Mouse (Mus musculus) A20 (cell line): Measurements from ENCODE around the gene Efcab3.
"Not testable (repeated sequence)": the region's sequence is repeated elsewhere in the genome, so short reads cannot be mapped to it uniquely, and the experiment has no call there.

ENCODE experiments used
- DNase-seq: peaks from one replicate; pipeline ENCODE4 v3.0.0-alpha.2; 2011; ENCODE audit warnings: low read depth, low spot score

The Efcab3 gene

DNA sequence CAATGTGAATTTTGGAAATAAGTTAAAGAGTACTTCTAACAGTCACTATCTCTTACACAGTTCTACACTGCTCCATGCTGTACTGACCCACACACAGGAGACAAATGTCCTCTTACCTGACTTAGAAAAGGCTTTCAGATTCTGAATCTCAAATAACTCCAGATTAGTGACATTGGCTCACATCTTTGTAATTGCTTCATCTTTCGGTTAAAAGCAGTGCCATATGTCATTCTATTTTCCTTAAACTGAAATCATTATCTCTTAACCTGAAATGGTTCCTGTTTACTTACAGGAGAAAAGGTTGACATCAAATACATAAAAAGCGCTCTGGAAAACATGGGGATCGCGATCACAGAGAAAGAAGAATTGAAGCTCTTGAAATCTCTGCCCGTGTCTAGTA, at the start of gene Efcab3:
TSS of gene Efcab3 (plus strand) at position 301 of the 400 bp plus-strand sequence.
- DNase-seq = no peak

DNA sequence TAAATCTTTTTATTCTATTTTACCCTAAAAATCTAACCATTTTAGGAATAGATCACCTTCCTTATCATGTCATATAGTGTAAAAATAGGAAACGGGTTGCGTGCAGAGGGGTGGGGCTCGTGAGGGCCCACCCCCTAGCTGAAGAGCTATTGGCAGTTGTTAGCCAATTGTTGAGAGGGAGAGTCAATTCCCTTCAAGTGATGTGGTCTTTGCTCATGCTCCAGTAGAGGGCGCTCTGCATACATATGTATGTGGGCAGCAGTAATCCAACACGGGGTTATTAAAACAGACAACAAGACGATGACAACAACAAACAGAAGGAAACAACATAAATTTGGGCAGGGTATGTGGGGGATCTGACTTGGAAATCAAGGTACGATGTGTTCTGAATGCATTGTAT, 42.3 kb upstream of the Efcab3 start:
- DNase-seq = peak; percentile 94

DNA sequence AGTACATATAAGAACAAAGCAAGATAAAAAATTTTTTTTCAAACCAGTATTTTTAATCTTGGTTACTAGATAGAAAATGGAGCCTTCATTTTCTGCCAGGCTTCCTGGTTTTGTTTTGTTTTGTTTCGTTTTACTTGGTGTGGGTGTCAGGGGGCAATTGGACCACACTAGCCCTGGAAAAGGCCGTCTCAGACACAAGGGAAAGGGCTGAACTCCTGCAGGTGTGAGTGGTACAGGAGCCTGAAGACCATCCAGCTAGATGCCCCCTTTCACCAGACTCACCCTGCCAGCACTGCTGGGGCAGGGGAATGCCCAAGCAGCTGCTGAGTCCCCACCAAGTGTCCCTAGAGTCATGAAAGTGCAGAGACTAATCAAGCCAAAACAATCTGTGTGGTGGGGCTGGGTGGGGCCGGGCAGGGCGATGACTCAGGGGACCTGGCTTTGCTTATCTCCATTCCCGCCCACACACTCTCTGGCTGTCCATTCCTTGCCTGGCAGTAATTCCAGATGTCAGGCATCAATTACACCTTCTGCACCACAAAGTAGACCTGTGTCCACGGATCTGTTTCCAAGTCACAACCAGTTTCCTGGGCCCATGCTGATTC, 34.5 kb upstream of the Efcab3 start:
- peak; percentile 93 for DNase-seq

DNA sequence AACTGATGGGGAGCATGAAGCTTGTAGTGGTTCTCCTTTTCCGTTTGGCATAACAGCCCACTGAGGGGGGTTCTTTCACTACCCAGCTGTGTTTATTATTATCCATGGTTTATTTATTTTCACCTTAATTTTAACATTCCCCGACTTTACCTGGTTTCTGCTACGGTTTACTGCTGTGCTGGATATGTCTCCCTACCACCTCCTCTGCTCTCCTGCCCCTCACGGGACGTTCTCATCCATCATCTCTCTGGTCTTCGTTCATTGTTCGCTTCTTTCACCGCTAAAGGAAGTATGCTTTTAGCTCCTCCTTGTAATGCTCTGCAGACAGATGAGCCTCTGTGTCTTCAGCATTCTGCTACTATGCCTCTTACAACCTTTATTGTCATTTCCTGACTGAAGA, 33.9 kb upstream of the Efcab3 start:
- DNase-seq = peak; percentile 78

DNA sequence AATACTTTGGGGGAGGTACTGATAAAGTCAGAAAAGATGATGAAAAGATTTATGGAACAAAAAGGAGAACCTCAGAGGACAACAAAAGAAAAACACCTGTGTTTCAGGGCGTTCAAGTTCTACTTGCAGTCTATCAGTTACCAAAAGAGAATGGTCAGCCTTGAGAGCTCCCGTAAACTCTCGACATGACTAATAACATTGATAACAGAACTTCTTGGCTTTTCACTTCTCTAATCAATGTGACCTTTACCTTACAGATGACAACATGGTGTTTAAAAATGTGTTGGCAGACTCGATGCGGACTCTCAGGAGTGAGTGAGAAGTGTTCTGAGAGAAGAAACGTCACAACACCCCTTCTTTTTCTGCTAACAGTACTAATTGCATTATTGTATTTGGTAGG, 33.2 kb upstream of the Efcab3 start:
- peak; percentile 85 for DNase-seq

DNA sequence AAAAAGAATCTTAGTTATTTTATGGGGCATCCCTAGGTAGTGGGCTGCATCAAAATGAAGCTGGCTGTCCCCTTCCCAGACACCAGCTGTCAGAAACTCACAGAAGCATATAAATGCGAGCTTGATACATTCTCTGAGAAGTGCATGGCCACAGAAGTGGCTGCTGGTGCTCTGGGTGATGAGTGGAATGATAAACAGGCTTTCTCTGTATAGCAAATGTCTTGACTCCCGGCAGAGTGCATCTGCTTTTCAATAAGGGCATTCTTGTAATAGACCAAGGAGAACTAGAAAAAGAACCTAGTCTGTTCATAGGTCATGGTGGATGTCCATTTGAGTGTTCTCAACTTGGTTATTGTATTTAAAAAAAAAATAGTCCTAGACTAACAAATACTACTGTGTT, 32.3 kb upstream of the Efcab3 start:
- DNase-seq = peak; percentile 47

DNA sequence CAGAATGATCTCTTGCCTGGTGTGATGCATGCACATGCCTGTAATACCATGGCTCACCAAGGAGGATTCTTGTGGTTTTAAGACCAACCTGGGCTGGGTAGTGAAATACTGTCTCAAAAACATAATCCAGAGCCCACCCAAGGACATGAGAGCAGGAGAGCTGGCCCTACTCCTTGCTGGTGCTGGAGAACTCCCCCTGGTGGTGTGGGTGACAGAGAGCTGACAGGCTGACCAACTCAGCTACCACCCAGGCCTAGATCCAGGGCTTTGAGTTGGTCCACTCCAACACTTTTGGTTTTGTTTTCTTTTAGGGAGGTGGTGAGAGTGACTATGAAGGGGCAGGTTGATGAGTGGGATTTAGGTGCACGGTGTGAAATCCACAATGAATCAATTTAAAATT, 28.3 kb upstream of the Efcab3 start:
- DNase-seq = no peak

DNA sequence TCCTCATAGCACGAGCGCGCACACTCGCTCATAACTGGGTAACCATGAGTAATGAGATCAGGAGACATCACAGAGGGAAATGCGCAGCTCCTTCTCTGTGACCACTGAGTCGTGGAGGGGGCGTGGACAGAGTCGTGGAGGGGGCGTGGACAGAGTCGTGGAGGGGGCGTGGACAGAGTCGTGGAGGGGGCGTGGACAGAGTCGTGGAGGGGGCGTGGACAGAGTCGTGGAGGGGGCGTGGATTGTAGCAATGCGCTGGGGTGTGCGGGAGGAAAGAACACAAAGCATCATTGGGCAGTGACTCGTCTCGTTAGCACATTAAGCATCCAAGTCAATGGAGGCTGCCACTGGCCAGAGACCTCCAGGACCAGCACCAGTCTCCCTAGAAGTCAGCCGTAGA, 49.1 kb downstream of the Efcab3 start:
- DNase-seq = not testable (repeated sequence)

DNA sequence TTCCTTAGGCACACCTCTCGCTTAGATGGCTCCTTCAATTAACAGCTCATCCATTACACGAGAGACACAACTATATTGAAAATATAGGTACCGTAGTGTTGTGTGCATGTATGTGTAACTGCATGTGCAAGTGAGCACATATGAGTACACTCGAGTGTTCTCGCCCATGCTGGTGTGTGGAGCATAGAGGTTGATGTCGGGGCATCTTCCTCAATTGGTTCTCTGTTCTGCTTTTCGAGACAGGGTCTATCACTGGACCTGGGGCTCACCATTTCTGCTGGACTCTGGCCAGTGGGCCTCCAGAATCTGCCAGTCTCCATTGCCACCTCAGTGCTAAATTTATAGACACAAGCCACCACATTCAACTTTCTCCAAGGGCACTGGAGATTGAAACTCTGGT, 54.4 kb downstream of the Efcab3 start:
- DNase-seq = no peak

DNA sequence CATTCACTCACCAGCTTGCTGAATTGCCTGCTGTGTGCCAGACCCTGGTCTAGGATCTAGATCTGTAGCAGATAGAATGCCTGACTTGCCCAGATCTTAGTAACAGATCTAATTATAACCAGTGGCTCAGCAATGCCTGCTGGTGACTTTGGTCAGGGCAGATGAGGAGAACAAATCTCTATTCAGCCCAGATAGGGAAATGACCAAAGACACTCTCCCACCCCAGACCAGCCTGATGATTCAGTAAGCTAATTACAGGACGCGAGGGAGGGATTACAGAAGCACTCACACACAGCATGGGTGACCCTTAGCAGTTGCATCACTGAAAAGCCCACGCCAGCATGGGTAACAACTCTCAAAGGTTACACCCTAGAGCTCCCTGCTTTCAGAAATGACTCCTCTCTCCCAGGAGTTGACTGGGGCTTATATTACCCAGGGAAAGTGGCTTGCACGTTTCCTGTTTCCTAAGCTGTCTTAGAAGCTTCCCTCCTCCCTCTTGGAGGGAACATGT, 57.2 kb downstream of the Efcab3 start:
- DNase-seq = no peak

DNA sequence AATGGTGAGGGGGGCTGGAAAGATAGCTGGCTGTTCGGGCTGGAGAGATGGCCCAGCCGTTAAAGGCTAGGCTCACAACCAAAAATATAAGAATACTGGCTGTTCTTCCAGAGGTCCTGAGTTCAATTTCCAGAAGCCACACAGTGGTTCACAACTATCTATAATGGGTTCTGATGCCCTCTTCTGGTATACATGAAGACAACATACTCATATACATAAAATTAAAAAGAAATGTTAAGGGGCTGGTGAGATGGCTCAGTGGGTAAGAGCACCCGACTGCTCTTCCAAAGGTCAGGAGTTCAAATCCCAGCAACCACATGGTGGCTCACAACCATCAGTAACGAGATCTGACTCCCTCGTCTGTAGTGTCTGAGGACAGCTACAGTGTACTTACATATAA, 58.4 kb downstream of the Efcab3 start:
- DNase-seq = peak; percentile 39

DNA sequence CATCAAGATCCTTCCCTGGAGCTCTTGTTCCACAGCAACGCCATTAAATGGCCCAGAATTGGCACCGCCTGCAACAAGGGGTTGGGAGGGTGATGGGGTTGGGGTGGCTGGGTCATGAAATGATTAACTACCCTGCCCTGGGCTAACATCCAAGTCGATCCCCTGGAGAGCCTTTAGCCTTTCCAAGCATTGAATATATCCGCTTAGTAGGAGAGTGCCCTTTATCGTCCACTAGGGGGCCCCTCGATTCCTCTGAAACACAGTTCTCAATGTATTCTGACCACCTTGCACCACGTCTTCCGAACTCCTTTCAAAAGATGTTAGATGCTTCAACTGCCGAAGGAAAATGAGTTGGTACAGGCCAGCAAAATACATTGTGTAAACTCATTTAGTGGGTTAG, 60.6 kb downstream of the Efcab3 start:
- peak; percentile 80 for DNase-seq

DNA sequence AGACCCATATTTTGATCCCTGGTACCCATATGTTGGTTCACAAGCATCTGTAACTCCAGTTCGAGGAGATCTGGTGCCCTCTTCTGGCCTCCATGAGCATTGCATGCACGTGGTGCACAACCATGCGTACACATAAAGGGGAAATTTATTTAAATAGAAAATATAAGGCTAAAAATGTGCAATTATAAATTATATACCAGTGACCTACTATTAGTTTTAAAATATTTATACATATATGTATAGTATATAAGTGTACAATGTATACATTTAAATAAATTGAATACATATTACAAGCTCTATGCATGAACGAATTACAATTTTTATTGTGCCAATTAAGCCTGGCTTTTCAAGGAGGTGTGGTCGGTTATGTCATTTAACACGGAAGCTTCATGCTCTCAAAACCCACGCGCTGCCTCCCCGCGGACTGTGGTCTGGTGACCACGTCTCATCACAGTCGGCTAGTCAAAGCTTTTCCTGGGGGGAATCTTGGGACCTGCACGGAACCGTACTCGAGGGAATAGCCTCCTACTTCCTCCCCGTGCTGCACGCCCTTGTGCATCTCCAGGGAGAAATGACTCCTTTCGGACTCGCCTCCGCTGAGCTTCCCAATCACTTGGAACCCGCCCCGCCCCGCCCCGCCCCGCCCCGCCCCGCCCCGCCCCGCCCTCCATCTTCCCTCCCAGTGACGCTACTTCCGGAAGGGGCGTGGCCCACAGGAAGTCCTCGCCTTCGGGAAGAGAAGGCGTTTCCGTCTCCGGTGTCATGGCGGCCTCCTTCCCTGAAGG, 62.5 kb downstream of the Efcab3 start, which contains the start of gene Mettl2:
TSS of gene Mettl2 (plus strand) at position 691 of the 785 bp plus-strand sequence.
- peak; percentile 94 for DNase-seq

DNA sequence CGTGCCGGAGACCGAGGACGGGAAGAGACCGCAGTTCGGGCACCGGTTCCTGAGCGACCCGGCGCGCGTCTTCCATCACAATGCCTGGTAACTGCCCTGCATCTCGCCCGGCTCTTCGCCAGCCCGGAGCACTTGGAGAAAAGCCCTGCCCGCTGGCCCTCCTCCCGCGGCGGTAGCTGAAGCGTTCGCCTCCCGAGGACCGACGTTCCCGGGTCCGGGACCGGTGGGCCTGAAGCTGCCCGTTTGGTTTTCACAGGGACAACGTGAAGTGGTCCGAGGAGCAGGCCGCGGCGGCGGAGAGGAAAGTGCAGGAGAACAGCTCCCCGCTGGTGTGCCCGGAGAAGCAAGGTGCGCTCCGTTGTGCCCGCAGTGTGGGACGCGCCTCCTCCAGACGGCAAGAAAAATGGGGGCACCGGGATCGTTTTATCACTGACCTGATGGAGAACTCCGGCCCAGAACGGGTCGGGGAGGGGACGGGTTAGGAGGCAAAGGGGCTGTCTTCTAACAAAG, 63.2 kb downstream of the Efcab3 start:
- no peak for DNase-seq

DNA sequence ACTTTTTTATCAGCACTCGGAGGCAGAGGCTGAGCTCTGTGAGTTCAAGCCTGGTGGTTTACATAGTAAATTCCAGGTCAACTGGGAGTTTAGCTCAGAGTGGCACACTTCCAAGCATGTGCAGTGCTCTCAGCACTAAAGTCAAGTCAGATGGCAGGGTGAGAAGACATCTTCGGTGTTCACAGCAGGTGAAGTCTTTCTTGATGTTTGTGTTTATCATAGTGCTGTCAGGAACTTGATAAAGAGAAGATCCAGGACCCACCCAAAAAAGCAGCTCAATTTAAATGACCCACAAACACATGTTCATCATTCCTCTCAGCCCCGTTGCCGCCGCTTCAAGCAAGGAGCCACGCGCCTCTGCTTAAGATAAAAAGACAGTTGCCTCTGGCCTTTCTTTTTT, 72.3 kb downstream of the Efcab3 start:
- no peak for DNase-seq

DNA sequence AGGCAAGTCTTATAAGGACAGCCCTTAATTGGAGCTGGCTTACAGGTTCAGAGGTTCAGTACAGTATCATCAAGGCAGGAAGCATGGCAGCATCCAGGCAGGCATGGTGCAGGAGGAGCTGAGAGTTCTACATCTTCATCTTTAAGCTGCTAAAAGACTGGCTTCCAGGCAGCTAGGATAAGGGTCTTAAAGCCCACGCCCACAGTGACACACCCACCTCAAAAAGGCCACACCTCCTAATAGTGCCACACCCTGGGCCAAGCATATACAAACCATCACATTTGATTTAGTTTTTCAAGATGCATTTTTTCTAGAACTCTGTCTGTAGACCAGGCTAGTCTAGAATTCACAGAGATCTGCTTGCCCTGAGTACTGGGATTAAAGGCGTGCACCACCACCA, 73.9 kb downstream of the Efcab3 start:
- not testable (repeated sequence) for DNase-seq

DNA sequence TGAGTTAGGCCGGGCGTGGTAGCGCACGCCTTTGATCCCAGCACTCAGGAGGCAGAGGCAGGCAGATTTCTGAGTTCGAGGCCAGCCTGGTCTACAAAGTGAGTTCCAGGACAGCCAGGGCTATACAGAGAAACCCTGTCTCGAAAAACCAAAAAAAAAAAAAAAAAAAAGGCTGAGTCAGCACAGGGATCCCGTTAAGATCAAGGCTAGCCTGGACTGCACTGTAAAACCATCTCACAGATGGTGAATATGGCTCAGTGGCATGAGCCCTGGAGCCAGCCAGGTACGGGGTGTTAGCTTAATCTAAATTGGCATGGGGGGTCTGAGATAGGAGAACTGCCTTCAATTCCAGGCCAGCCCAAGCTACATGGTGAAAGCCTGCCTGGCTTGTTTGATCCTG, 77.1 kb downstream of the Efcab3 start:
- DNase-seq = not testable (repeated sequence)

DNA sequence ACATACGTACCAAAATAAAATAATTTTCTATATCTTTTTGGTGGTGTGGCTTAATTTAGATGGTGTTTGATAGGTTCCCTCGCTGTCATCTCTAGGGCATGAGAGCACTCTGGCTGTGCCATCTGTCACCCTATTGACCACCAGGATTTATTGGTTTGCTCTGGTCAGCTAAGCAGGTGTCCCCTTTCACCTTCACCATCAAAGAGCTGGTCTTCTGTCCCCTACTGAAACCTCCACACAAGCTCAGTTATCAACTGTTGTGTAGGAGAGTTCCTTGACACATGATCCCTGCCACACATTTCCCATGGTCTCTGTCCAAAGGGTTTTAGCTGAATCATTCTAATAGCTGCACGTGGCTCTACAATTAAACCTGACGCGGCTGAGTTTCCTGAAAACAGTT, 77.7 kb downstream of the Efcab3 start:
- no peak for DNase-seq

DNA sequence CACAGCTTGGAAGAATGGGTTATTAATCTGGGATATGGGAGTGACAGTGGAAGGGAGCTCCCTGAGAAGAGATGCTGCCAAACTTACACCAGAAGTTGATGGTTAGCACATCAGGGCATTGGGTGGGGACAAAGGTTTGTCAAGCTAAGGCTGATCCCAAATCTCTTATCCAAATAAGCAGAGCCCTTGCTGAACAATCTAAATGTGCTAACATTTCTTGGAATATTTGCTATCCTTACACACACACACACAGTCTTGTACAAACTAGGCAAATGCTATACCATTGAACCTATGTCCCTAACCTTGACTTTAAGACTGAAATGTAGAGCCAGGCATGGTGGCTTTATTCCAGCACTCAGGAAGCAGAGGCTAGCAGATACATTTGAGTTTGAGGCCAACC, 80.2 kb downstream of the Efcab3 start:
- no peak for DNase-seq

DNA sequence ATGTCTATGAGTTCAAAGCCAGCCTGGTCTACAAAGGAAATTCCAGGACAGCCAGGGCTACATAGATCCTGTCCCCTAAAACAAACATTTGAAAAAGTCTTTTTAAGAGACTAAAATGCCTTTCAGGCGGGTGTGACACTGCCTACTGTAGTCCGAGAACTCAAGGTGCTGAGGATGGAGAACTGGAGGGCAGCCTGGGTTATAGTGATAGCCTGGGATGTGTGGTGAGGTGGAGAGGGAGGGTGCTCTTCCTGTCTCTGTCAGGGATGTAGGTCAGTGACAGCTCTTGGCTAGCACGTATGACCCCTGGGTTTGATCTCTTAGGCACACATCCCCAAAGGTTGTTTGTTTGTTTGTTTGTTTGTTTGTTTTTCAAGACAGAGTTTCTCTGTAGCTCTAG, 80.7 kb downstream of the Efcab3 start:
- DNase-seq = no peak

DNA sequence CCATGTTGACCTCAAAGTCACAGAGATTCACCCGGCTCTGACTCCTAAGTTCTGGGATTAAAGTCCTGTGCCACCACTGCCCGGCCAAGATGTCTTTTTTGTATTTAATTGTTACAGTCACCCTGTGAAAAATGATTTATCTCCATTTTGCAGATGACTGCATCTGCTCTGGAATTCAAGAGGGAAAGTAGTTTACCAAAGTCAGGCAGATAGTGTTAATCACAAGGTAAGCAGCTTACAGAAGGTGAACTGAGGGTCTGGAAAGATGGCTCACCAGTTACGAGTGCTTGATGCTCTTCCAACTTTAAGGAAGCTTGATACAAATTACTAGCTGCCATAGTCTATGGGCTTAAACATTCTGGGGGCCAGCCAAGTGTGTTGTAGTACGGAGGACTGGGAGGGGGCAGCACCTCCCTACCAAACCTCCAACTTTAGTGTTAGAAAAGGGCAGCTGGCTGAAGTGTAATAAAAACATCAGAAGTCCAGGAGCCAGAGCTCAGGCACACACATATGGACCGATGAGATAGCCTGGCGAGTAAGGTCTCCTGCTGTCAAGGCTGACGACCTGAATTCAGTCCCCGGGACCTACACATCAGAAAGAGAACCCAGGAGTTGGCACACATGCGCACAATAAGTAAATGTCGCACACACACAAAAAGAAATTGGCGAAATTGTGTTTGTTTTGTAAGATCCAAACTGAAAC, 81.3 kb downstream of the Efcab3 start:
- DNase-seq = no peak

DNA sequence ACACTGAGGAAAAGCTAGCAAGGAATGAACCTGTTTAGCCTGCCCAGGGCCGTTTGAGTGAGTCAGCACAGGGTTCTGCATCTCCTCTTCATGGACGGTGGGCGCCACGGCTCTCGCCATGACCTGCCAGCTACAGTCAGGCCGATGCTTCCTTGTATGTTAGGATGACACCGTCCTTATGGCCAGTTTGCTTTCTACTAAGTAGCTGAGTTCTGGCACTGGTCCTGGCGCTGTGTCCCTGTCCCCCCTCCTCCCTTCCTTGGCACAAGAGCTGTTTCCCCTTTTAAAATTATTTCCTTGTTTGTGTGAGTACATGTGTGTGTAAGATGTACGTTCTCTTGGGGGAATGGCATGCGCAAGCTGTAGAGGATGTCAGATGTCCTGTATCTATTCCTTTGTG, 81.8 kb downstream of the Efcab3 start:
- DNase-seq = no peak
